Mouse (Mus musculus): ENCODE results near the gene Corin.

The Corin gene

DNA sequence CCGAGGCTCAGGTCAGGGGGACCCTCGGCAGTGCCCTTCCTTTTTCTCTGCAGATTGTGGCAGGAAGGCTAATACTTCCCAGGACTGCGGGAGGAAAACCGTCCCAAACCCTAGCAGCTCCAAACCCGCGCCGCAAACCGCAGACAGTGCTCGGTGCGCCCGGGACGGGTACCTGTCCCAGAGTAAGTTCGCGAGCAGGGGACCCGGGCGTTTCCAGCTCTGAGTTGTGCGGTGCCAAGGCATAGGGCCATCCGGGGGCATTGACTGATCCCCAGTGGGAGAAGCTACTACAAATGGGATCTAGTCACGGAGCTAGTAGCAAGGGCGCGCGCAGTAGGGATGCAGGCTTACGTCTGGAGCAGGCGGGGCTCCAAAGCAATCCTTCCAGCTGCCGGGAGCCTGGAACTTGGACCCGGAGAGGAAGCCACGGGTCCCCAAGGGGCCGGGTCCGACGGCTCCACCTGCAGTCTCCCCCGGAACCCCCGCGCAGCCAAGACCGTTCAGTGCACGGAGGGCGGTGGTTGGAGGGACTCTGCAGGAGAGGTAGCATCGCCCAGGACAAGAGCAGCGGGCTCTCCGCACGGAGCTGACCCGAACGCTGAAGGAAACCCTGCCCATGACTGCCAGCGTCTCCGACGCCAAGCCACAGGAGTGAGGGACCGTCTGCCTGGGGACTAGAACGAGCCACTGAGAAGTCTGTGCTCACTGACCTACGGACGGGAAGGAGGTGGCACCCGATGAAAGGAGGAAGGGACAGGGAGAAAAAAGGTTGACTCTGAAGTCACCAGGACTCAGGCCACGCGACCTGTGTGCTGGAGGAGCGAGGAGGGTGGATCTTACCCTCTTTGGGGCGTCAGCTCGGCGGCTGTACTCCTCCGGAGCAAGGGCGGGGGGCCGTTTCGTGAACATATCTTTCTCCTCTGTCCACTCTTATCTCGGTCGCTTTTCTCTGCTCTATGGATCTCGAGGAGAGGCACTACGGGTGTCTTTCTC, at the start of gene Corin:
TSS of gene Corin (minus strand) at position 943 of the 993 bp plus-strand sequence.
- DNase-seq: no peak

DNA sequence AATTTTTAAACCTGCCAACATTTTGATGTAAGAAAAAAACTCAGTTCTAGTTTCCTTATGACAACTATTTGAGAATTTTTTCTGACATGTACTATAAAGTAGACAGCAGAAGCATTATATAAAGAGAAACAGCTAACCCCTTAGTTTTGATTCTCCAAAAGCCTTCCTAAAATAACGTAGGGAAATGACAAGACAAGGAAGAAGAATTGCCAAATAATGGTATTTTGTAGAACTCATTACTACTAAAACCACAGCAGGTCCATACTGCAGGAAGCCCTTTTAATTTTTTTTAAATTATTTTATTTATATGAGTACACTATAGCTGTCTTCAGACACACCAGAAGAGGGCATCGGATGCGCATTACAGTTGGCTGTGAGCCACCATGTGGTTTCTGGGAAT, 46.9 kb upstream of the Corin start:
- DNase-seq: no peak

DNA sequence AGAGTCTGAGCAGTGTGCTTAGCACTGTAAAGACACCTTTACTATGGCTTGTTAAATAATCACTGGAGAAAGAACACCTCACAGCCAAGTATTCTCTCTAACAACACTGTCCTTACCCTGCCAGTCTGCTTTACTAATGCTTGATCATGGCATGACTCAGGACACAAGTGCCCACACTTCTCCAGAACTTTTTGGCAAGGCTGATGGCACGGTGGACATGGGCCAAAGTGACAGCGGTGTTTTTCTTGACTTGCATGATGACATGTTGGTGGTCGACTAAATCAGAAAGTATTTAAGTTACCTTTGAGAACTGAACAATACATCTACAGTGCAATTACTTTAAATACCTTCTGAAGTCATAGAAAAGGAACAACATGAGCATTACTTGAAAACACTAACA, 24.6 kb upstream of the Corin start:
- DNase-seq: no peak

DNA sequence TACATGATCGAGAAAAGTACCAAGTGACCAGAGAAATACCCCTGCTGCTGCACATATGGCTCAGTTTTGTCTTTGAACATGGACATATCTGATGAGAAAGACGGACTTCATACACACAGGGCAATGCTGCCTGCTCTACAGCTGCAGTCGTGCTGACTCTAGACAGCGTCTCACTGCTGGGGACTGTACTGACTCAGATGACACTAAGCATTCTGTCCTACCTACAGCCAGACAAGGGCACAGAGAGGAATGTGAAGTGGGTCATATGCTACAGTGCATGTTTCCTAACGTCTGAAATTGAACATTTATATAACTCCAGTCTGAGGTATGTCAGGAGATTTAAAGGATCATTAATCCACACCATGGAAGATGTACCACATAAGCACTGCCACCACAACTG, 9.5 kb upstream of the Corin start:
- no peak for DNase-seq

DNA sequence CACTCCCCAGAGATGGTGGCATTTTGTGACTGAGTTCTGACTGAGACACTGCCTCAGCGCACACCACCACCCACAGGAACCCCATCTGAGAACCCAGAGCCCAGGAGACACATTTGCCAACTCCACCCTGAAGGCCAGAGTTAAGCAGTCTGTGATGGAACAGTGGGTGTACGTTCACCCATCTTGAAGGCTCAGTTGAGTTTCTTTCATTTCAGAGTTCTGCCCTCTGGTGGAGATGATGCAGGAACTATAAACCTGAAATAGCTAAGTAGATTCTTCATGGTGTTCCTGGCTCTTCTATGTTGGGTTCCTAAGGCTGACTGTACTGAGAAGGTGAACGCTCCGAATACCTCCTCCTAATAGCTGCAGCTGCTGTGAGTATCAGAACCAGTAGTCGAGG, 1.5 kb upstream of the Corin start:
- no peak for DNase-seq

DNA sequence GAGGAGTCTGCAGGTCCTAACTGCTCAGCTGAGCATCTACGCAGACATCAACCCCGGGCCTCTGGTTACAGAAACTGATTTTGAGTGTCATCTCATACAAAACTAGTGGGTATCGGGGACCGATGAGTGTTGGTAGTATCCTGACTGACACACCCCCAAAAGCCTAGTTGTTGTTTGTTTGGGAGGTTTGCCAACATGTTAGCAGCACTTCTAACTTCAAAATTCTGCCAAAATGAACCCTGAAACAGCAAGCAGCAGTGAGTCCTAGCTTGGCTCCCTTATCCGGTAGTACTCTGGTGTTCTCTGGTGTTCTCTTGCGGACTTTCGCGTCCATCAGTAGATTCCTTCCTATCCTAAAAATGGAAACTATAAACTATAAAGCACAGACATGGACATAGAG, 1.5 kb downstream of the Corin start:
- DNase-seq: no peak

DNA sequence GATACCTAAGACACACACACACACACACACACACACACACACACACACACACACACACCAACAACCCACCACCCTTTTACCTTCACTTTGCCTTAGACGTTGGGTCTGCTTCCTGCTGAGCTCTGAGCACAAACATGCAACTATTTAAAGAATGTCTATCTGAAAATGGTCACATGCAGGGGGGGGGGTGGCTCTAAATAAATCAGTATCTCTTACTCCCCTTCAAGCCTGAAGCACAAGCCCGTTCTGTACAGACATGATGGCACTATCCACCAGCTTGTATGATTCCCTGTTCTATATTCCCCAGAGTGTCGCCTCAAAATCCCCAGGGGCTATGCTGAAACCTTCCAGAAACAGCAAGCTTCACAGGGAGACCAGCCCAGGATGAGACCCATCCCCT, 2.5 kb downstream of the Corin start:
- DNase-seq: no peak

DNA sequence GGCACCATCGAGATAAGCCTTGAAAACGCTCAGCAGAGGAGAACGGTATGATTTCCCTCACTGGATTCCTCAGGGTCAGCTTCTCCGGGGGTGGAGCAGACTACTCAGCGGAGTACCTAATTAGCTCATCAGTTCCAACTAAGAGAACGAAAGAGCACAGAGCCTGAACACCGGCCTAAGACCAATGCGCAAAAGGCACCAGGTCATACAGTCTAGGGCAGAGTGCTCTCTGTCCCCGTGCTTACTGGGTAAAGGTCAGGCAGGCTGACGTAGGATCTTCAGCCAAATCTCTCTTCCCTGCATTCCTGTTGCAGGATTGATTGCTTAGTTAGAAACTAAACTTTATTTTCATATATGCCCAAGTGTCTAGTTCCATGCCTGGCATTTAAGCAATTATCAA, 6.0 kb downstream of the Corin start:
- no peak for DNase-seq

DNA sequence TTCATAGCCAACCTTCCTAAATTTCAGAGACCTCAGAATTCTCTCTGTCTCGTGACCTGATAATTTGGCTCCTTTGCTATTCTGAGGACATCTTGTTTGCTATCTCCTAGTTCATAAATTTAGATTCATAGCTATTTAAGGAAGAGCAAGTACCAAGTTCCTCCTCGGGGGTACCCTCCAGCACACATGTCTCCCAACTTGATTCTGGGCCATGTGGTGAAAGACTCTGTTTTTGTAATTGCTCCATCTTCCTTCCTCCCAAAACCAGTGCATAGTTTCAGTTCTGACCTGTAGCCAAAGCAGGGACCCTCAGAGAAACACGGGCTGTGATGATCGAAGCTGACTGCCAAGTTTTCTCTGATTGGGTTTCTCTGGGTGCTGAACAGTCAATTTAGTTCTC, 7.5 kb downstream of the Corin start:
- no peak for DNase-seq

DNA sequence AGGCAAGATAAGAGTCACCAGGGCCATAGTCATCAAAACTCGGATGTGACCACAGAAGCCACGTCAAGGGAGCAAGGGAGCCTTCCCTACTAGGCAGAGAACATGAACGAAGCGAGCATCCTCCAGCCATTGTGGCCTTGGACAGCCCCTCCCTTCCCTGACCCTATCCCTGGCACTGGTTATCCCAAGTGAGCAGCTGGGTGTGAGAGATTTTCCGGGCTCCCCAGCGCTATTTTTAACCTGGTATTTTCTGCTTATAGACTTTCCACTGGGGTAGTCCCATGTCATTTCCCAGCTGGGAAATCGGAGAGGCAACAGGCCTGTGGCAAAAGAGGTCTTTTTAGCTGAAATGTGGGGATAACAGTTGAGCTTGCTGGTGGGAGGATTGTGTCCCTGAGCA, 10.4 kb downstream of the Corin start:
- DNase-seq: no peak

DNA sequence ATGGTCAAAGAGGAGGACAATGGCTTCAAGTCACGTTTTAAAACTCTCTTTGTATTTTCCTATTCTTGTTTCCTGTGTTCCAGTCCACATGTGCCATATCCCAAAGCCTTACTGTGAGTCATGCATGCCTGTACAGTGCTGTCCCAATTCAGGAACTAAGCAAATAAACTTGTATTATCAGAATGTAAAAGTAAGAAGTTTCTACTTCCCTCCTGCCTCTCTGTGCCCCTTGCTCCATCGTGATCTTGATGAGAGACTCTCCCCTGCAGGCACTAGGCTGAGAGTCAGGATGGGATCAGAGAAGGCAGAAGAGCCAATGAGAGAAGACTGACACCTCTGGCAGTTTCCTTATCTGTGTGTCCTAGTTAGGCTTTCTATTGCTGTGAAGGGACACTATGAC, 13.0 kb downstream of the Corin start:
- no peak for DNase-seq

DNA sequence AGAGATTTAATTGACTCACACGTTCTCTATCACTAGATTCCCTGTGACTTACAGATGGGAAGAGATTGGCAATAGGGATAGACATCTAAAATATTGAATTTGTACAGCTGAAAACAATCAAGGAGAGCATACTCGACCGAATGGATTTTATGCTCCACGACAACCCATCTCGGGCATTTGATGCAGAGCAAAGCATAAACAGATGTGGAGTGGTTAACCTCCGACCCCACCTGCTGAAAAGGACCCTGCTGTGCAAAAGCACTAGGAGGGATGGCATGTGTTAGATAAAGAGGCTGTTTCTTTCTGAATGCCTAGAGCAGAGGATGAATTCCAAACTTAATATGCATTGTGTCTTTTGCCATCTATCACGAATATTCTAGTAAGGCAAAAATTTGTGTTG, 23.8 kb downstream of the Corin start:
- DNase-seq: no peak

DNA sequence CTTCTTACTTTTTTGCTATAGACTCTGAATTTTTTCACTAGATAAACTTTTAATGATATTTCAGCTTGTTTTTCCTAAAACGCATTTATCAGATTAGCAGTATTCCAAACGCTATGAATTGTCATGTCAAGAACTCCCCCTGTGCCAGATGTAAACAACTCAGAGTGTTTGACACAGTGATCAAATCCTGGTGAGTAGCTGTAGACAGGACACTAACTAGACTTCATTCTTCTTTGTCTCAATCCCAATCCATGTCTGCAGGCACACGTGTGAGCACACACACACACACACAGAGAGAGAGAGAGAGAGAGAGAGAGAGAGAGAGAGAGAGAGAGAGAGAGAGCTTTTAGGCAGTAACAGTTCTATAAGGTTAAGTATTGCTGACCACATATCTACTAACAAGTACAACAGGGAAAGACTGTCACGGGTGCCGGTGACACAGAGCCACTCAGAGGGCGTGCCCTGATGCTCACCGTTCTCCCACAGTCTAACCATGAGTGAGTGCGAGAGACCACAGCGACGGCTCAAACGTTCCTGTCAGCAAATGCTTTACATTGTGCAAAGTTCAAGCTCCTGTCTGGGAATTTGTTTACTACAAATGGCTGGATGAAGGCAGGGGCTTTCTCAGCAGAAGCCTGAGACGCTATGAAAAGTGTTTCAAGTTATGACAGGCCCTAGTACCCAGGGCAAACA, 31.8 kb downstream of the Corin start:
- no peak for DNase-seq

DNA sequence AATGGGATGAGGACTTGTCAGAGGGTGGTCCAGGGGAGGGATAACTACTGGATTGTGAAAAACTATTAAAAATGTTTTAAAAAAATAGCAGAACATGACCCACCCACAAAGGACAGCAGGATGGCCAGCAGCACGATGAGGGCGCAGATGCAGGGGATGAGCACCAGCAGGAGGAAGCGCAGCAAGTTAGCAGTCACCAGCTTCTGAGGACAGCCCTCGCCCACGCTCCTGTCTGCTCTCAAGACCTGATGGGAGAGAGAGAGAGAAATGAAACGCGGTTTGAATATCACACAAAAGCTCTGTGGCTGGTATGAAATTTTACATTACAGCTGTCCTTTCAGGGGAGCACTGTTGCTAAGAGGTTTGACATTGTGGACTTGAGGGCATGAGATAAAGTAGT, 32.5 kb downstream of the Corin start:
- DNase-seq: no peak

DNA sequence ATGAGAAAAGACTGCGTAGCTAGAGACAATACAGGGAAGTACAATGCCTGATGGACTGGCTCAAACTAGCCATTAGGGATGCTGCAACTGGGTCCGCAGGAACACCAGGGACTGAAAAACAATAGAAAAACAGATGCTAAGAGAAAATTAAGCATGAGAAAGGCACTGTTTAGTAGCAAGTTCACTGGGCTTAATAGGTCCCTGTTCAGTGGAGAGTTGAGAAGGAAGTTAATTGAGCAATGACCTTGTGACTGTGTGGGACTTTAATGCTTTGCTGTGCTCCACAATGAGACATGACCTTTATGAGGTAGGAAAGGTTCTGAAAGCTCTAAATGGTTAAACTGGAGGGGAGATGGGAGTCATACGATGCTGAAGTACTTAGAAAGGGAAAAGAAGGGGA, 39.3 kb downstream of the Corin start:
- no peak for DNase-seq

DNA sequence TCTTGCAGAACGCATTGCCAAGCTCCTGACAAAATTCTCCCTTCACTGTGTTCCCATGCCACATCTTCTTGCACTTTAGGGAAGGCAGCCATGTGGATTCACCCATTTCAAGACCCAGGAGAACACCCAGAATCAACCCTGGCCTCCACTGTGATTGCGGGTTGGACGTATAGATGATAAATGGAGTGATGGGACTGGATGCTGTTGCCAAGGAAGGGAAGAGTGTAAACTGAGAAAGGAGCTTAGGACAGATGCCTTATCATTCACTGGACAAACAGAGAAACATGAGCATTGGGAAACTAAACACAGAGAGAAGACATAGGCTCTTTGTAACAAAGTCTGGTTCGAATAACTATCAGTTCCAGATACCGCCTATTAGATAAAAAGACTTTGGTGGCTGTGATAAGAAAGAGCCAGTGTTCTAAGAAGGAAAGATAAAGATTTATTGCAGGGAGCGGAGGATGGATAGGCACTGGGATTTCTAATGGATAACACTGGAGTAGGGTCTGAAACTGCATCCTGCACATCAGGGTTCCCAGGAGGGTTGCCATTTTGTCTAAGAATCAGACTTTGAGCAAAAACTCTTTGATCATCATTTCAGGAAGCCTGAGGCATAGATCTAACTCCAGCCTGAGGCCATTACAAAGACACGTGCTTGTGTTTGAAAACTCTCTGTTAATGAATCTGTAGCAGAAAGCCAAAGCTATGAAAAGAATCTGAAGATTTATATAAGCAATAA, 44.7 kb downstream of the Corin start:
- DNase-seq: no peak

DNA sequence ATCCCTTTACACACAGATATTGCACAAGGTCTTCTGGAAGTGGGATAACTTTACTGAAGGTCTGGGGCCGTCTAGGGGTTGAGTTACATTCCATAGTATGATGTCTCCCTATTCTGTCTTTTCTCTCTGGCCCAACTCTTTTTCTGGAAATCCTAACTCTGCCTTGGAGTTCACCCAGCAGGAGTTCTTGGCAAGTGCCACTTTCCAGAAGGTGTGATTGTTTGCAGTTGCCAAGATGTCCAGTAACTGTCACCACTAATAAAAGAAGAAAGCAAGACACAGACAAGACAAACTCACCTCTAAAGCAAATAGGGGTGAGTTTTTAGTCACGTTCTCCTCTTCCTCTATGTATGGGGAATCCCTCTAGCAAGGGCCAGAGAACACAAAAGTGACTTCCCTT, 50.6 kb downstream of the Corin start:
- peak; percentile 49 for DNase-seq

DNA sequence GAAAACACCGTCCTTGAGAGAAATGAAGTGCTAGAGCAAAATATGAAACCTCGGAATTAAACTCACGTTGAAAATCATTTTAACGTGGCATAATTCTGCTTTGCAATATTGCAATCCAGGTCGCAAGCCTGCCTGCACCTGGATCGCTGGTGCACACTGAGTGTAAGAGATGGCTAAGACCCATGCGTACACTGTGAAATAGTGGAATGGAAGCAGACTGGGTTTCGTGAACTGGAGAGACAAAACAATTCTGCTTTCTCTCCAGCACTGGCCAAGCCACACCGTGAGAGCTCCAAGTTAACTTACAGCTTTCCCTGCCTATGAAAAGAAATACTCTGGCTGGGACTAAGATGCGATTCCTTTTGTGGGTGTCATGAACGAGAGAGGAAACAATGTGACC, 51.1 kb downstream of the Corin start:
- DNase-seq: no peak

DNA sequence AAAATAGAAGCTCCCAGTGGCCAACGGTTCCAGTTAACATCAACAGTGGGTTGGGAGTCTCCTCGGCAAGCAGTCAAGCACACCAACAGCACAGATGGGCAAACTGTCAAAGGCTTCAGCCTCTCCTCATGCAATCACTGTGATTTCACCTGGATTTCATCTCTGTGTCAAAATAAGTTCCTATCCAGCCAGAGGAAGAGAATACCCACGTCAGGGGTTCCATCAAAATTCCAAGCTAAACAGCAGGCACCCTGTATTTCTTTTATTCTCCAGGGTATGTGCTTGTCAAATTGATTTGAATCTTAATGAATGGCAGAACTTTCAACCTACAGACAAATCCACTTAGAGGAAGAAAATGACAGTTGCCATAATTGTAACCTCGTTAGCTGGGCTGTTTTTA, 51.5 kb downstream of the Corin start:
- peak; percentile 2 for DNase-seq

DNA sequence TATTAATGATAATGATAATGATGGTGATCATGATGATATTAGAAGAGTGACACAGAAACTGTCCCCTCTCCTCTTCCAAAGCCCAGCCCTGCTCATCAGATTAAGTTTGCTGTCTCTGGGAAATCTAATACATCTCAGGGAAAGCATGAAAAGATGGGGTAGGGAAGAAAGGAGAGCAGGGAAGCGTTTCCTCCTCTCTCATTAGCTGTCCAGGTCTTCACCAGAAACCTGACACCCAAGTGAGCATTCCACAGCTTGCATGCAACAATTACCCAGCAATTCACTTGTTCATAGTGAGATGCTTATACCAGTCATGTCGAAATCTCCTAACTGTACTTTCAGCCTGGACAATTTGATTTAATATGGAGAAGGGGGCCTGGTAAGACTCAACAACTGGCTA, 55.4 kb downstream of the Corin start:
- no peak for DNase-seq

DNA sequence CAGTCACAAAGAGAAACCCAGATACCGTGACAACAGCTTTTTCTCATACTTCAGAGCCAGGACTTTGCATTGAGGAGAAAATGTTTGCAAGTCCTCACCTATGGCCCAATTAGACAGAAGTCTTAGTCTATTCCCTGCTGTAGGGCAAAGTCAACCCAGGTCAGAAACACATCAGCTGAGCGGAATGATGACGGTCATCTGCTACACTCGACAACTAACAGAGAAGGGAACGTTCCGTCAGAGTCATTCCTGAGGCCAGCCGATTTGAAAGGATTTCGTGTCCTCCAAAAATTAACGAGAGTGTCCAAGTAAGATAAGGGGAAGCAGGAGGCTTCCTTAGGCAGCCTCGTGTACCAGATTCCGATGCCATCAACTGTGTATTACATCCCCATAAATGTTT, 58.2 kb downstream of the Corin start:
- DNase-seq: no peak

DNA sequence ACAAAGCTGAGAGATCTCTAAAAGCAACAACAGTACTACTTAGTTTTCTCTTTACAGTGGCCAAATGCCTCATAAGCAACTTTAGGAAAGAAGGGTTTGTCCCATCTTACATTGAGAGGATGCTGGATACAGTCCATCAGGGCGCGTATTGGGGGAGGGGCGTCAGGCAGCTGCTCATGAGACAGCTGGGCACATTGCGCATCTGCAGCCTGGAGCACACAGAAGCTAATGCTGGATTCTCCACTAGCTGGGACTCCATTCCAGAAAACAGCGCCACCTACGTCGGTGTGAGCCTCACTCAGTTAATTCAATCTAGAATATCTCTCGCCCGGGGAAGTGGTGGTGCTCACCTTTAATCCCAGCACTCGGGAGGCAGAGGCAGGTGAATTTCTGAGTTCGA, 60.3 kb downstream of the Corin start:
- DNase-seq: no peak

DNA sequence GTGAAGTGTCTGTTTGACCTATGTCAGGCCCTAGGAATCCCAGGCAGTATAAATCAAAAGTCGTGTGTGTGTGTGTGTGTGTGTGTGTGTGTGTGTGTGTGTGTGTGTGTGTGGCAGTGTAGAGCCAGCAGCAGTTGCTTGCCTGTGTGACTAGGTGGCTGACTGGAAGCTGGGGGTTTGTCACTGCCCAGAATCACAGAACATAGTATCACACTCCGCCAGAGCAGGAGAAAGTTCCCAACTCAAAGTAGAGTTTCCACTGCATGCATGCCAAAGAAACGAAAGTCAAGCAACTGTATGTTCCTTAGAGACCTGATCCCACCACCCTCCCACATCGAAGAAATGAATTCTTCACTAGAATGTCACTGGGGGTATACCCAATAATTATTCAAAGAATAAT, 61.3 kb downstream of the Corin start:
- no peak for DNase-seq

DNA sequence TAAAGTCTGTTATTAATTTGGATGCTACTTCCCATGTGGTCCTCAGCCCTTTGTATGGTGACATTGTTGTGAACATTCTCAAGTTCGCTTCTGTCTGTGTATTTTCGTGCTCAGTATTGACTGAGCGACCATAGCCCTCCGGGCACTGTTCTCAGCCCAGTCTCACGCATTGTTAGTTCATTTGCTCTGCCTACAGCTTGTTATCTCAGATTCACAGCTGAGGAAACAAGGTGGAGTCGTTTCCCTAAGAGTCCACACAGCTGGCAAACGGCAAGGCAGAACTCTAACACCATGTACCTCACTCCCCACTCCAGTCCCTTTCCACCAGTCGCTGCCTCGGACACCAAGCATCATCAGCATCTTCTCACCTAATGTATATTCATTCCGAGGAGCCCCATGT, 63.1 kb downstream of the Corin start:
- DNase-seq: no peak
